In the genomic region with DNA sequence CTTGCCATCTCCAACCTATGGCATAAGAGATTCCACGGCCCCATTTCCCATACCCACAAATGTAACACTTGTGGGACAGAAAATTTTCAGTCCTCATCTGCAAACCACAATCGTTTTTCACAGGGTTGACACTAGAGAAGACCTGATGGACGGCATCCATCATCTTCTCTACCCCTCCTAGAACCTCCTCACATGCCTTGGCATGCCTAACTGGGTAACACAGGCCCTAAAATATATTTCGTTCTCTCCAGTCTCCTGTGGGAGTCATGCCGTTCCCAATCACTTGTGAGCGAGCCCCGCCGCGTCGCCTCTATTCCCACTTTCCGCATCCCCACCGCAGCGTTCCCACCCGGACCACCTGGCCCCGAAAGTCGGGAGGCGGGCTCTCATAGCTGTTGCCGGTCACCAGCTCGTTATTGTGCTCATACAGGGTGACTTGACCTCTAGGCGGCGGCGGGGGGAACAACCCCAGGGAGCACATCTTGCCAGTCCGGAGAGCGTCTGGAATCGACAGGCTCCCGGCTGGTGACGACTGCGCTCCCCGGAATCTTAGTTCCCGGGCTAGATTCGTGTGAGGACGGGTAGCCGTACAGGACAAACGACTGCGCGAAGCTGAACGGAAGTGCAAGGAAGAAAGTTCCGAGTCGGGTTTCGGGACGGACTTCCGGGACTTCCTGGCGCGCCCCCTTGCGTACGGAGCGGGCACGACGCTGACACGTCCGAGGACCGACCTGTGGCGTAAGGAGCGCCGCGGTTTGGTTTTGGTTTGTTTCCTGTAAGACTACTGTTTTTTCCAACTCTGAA, we compare ENCODE assay signal across 8 mouse cellular contexts. TPM values are rescaled to one million over a fixed set of nuclear protein-coding genes. Genes with fewer than 3 reads are reported as not detected.
A peak's percentile ranks its signal among the peaks of the same experiment; 100 is the strongest.
DNase-seq lines count a peak whose midpoint lies in the region; ATAC-seq and TF ChIP-seq lines count a peak whose summit lies in the region.

A gene (minus strand): TSS at position 634 of the 804 bp plus-strand sequence.

- H3K4me2 ChIP-seq in heart, embryonic 12.5 days, result peak within 1 kb of the TSS; percentile 92
- peak within 1 kb of the TSS; percentile 93 for H3K4me2 ChIP-seq in kidney, postnatal 0 days (ENCODE audit: low read length)
- H3K4me2 ChIP-seq in liver, embryonic 11.5 days, result peak within 1 kb of the TSS; percentile 76
- H3K4me2 ChIP-seq in stomach, embryonic 14.5 days (replicated peaks; ENCODE audit: low read depth, low read length), result peak within 1 kb of the TSS; percentile 88

- under 1% methylated on average over 56 of the region's 56 CpGs for WGBS in heart, embryonic 12.5 days
- WGBS in kidney, postnatal 0 days, result under 1% methylated on average over 56 of the region's 56 CpGs
- under 1% methylated on average over 56 of the region's 56 CpGs for WGBS in liver, embryonic 11.5 days
- under 1% methylated on average over 56 of the region's 56 CpGs for WGBS in stomach, embryonic 14.5 days

- peak; percentile 92 for ATAC-seq in erythroid progenitor cell, adult 5-6 weeks (replicated peaks; ENCODE audit: low FRiP score, poor library complexity, severe bottlenecking)
- ATAC-seq in heart, embryonic 12.5 days (ENCODE audit: insufficient number of reproducible peaks, low FRiP score), result peak; percentile 88
- ATAC-seq in kidney, postnatal 0 days (replicated peaks; ENCODE audit: low FRiP score, low read depth), result peak; percentile 86
- peak; percentile 87 for ATAC-seq in liver, embryonic 11.5 days (replicated peaks; ENCODE audit: low FRiP score)
- ATAC-seq in stomach, embryonic 14.5 days (ENCODE audit: insufficient number of reproducible peaks, insufficient read depth, low FRiP score, low read depth), result peak; percentile 85

- H3K27ac ChIP-seq in heart, embryonic 12.5 days (ENCODE audit: poor library complexity, severe bottlenecking), result peak within 1 kb of the TSS; percentile 72
- peak within 1 kb of the TSS; percentile 79 for H3K27ac ChIP-seq in kidney, postnatal 0 days
- peak within 1 kb of the TSS; percentile 71; the same call in 1 of the 2 replicates for H3K27ac ChIP-seq in liver, embryonic 11.5 days (ENCODE audit: low read depth, low read length)
- peak within 1 kb of the TSS; percentile 71 for H3K27ac ChIP-seq in stomach, embryonic 14.5 days (ENCODE audit: low read length)

- peaks cover 27% of the 10 kb centered on the region for H3K36me3 ChIP-seq in heart, embryonic 12.5 days
- 0 out of 2 replicates have a peak, but pooled peaks cover 4% of the 10 kb centered on the region for H3K36me3 ChIP-seq in kidney, postnatal 0 days (ENCODE audit: insufficient read depth, low read length)
- H3K36me3 ChIP-seq in liver, embryonic 11.5 days (ENCODE audit: control insufficient read depth, insufficient read depth, low read length), result peaks cover 19% of the 10 kb centered on the region; the same call in 1 of the 2 replicates
- H3K36me3 ChIP-seq in stomach, embryonic 14.5 days (ENCODE audit: control insufficient read depth, insufficient read depth, low read length), result peaks cover 11% of the 10 kb centered on the region

- no peaks in the 10 kb centered on the region for H3K27me3 ChIP-seq in heart, embryonic 12.5 days (replicated peaks)
- no peaks in the 10 kb centered on the region for H3K27me3 ChIP-seq in kidney, postnatal 0 days (ENCODE audit: insufficient read depth, low read length)
- H3K27me3 ChIP-seq in liver, embryonic 11.5 days (replicated peaks; ENCODE audit: control insufficient read depth, insufficient read depth, low read length), result no peaks in the 10 kb centered on the region; the same call in 1 of the 2 replicates
- no peaks in the 10 kb centered on the region for H3K27me3 ChIP-seq in stomach, embryonic 14.5 days (ENCODE audit: control insufficient read depth, insufficient read depth, low read length)

- peak; percentile 93 for TF ChIP-seq CTCF in kidney, postnatal 0 days (IDR thresholded peaks at IDR 0.05; ENCODE audit: low read depth)

- H3K4me1 ChIP-seq in heart, embryonic 12.5 days (replicated peaks), result peaks cover 15% of the 10 kb centered on the region
- no peaks in the 10 kb centered on the region; the same call in none of the 2 replicates for H3K4me1 ChIP-seq in kidney, postnatal 0 days (replicated peaks; ENCODE audit: insufficient read depth, low read length)
- peaks cover 11% of the 10 kb centered on the region for H3K4me1 ChIP-seq in liver, embryonic 11.5 days (replicated peaks; ENCODE audit: control insufficient read depth, insufficient read depth, low read length)
- H3K4me1 ChIP-seq in stomach, embryonic 14.5 days (ENCODE audit: control insufficient read depth, insufficient read depth, low read length), result peaks cover 10% of the 10 kb centered on the region; the same call in 1 of the 2 replicates

- H3K9me3 ChIP-seq in heart, embryonic 12.5 days (replicated peaks), result no peaks in the 10 kb centered on the region
- no peaks in the 10 kb centered on the region for H3K9me3 ChIP-seq in kidney, postnatal 0 days (replicated peaks; ENCODE audit: low read length)
- no peaks in the 10 kb centered on the region for H3K9me3 ChIP-seq in liver, embryonic 11.5 days (ENCODE audit: control insufficient read depth, low read length)
- no peaks in the 10 kb centered on the region for H3K9me3 ChIP-seq in stomach, embryonic 14.5 days (ENCODE audit: control insufficient read depth, low read depth, low read length)

- H3K4me3 ChIP-seq in heart, embryonic 12.5 days, result peak within 1 kb of the TSS; percentile 96
- peak within 1 kb of the TSS; percentile 83 for H3K4me3 ChIP-seq in kidney, postnatal 0 days (replicated peaks; ENCODE audit: low read depth, low read length)
- H3K4me3 ChIP-seq in liver, embryonic 11.5 days (ENCODE audit: low read depth, low read length), result peak within 1 kb of the TSS; percentile 80
- peak within 1 kb of the TSS; percentile 83 for H3K4me3 ChIP-seq in stomach, embryonic 14.5 days (ENCODE audit: low read depth, low read length)

- peak; percentile 95 for DNase-seq in CD4-positive helper T cell, adult 2 months (ENCODE audit: low read depth, low spot score)
- DNase-seq in brain, embryonic 18.5 days (ENCODE audit: low read depth, low spot score), result peak; percentile 91
- peak; percentile 98 for DNase-seq in kidney, postnatal 0 days (ENCODE audit: low spot score)
- peak; percentile 94 for DNase-seq in liver, embryonic 11.5 days (ENCODE audit: low spot score)
- peak; percentile 96 for DNase-seq in naive thymus-derived CD4-positive, alpha-beta T cell, adult 2 months (ENCODE audit: low read depth)

- peak within 1 kb of the TSS; percentile 95 for H3K9ac ChIP-seq in heart, embryonic 12.5 days
- peak within 1 kb of the TSS; percentile 77 for H3K9ac ChIP-seq in kidney, postnatal 0 days (ENCODE audit: low read depth, low read length)
- peak within 1 kb of the TSS; percentile 88 for H3K9ac ChIP-seq in liver, embryonic 11.5 days (ENCODE audit: low read depth, low read length)
- H3K9ac ChIP-seq in stomach, embryonic 14.5 days (replicated peaks; ENCODE audit: low read depth, low read length), result peak within 1 kb of the TSS; percentile 82

RNA-seq across cellular contexts. Expression of the gene that starts here (rescaled TPM):
- 41.9 and 51.5 TPM in 2 replicates for total RNA-seq in erythroid progenitor cell, adult 5-6 weeks (2015; ENCODE audit: low replicate concordance)
- total RNA-seq in erythroid progenitor cell, adult 5-6 weeks (2017; ENCODE audit: low replicate concordance), result 18.2 and 49.8 TPM in 2 replicates
- 53.8 and 55.8 TPM in 2 replicates for polyA plus RNA-seq in heart, embryonic 12.5 days (2016; fragmentation: Nextera tagmentation; extraction: Ambion mirVana)
- polyA plus RNA-seq in kidney, postnatal 0 days (2015; fragmentation: Nextera tagmentation; extraction: Ambion mirVana), result 37.1 and 42.2 TPM in 2 replicates
- 99.3 and 108 TPM in 2 replicates for polyA plus RNA-seq in liver, embryonic 11.5 days (2014; fragmentation: Nextera tagmentation; extraction: Ambion mirVana)
- 63.8 and 68.4 TPM in 2 replicates for polyA plus RNA-seq in stomach, embryonic 14.5 days (2014; fragmentation: Nextera tagmentation; extraction: Ambion mirVana)

Comparison
In these comparisons a context has a peak if more than half of its experiments do, and no peak if none do; other contexts are left out.
1. Peak in every context shown above with its lines: DNase-seq, ATAC-seq, H3K4me3 ChIP-seq and H3K27ac ChIP-seq.